Mouse (Mus musculus) bone marrow macrophage, adult 2 months (primary cell): Measurements from ENCODE around the gene Nfat5. TPM values are rescaled to one million over a fixed set of nuclear protein-coding genes. Genes with fewer than 3 reads are reported as not detected.
A peak's percentile ranks its signal among the peaks of the same experiment; 100 is the strongest.

Experiments
- H3K27ac ChIP-seq: 2 replicates; pipeline ENCODE4 v1.5.1; 2012; ENCODE audit warnings: low read depth, low read length; ENCODE audit not compliant: insufficient read depth
- H3K4me1 ChIP-seq: 2 replicates; pipeline ENCODE4 v1.6.1; 2012; ENCODE audit warnings: low read length; ENCODE audit not compliant: control insufficient read depth, insufficient read depth
- H3K4me3 ChIP-seq: 2 replicates; pipeline ENCODE4 v1.5.1; 2012; ENCODE audit warnings: mild to moderate bottlenecking, low read length, moderate library complexity; ENCODE audit not compliant: insufficient read depth
- CTCF ChIP-seq: IDR thresholded peaks from 2 replicates; pipeline ENCODE4 v1.5.1; 2012; ENCODE audit warnings: low read depth, mild to moderate bottlenecking, low read length, moderate library complexity
- POLR2A ChIP-seq: IDR thresholded peaks from 2 replicates; pipeline ENCODE4 v1.6.1; 2012; ENCODE audit warnings: mild to moderate bottlenecking, low read depth, low read length, borderline replicate concordance
- polyA plus RNA-seq: library from polyadenylated mRNA; stranded (reverse); fragments of >200 nt; gene quantifications from 2 replicates; pipeline ENCODE4 v1.2.4, GENCODE M21; 2012; ENCODE audit not compliant: missing spikeins, insufficient read depth, insufficient read length

The Nfat5 gene
- polyA plus RNA-seq, 1 experiment: 45.9 TPM

- no peak overlapping the region for H3K4me3 ChIP-seq
- TF ChIP-seq CTCF: no peak
- TF ChIP-seq POLR2A: no peak
Measured at GRCm38 (mm10) chr8:107287522-107287921, 5.7 kb upstream of the Nfat5 start.

DNA sequence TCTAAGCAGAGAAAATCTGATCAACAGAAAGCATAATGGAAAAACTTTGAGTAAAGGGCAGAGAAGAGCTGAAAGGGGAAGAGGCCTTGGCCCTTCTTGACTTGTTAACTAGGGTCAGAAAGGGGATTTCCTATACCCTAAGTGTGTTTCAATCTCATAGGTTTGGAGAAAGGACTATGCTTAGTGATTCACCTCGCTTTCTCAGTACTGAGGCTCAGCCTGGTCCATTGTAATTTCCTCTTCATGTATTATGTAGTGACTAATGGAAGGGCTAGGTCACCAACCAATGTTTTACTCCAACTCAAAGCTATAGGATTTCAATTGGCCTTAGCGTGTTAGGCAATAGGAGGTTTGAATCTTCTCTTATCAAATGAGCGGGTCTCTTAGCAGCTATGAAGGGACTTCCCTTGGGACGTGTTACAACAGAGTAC, 2.1 kb upstream of the Nfat5 start:
- TF ChIP-seq POLR2A (no peak), CTCF (no peak)
- Histone ChIP-seq H3K4me1 (peaks cover 33% of the 10 kb centered on the region), H3K4me3 (no peak overlapping the region), H3K27ac (peak overlapping the region; percentile 45)

More at GRCm38 (mm10) chr8:107287522-107287921, 5.7 kb upstream of the Nfat5 start:
- Histone ChIP-seq H3K4me1 (peaks cover 28% of the 10 kb centered on the region), H3K27ac (no peak overlapping the region)

GRCm38 (mm10) chr8:107292119-107292927, 947 bp upstream of the Nfat5 start:
- H3K4me1 ChIP-seq: peaks cover 37% of the 10 kb centered on the region
- TF ChIP-seq POLR2A (no peak), CTCF (no peak)
- peak overlapping the region; percentile 58 for H3K4me3 ChIP-seq
- H3K27ac ChIP-seq: peak overlapping the region; percentile 90

GRCm38 (mm10) chr8:107293641-107294628, 665 bp downstream of the Nfat5 start:
- H3K4me1 ChIP-seq: peaks cover 37% of the 10 kb centered on the region
- TF ChIP-seq CTCF: no peak
- no peak for TF ChIP-seq POLR2A
- peak overlapping the region; percentile 78 for H3K4me3 ChIP-seq
- peak overlapping the region; percentile 76 for H3K27ac ChIP-seq

- Histone ChIP-seq H3K4me1 (peaks cover 31% of the 10 kb centered on the region), H3K27ac (no peak overlapping the region), H3K4me3 (no peak overlapping the region)
- no peak for TF ChIP-seq POLR2A
- no peak for TF ChIP-seq CTCF
Measured at GRCm38 (mm10) chr8:107295450-107295849, 2.2 kb downstream of the Nfat5 start.

GRCm38 (mm10) chr8:107311876-107312275, 18.6 kb downstream of the Nfat5 start:
- peaks cover 11% of the 10 kb centered on the region for H3K4me1 ChIP-seq

DNA sequence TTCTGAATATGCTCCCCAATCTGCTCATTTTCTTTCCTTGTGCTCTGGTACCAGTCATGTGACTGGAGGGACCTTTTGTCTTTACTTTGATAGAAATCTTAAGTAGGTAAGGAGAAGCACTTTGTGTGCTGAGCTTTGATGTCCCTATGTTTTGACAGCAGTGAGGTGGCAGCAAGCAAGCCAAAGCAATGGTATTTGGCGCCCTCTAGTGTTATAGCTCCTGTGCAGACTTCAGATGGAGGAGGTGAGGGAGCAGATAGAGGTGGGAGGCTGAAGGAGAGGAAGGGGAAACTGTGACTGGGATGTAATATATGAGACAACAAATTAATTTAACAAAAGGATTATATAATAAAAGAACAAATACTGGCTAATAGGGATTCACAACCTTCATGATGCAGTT, 30.9 kb downstream of the Nfat5 start:
- TF ChIP-seq POLR2A (no peak), CTCF (peak; percentile 59)
- H3K27ac ChIP-seq: no peak overlapping the region
- no peak overlapping the region for H3K4me3 ChIP-seq
- no peaks in the 10 kb centered on the region for H3K4me1 ChIP-seq

More at GRCm38 (mm10) chr8:107311876-107312275, 18.6 kb downstream of the Nfat5 start:
- Histone ChIP-seq H3K4me3 (no peak overlapping the region), H3K27ac (no peak overlapping the region)
- TF ChIP-seq CTCF (no peak), POLR2A (no peak)

DNA sequence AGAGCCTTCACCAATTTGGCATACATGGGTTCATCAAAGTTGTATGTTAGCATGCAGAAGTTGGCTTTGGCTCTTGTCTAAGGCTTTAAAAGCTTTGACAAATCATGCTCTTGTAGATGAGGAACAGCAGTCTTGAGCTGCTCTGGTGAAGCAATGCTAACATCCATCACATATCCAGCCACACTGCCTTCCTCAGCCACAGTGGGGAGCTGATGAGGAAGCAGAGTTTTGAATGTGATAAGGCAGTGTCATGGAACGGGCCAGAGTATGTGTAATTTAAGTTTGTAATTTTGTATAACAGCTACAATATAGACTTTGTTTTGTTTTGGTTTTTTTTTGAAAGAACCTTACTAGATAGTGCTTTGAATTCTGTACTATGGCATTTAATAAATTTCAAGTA, 36.3 kb downstream of the Nfat5 start:
- Histone ChIP-seq H3K4me1 (no peaks in the 10 kb centered on the region), H3K27ac (no peak overlapping the region), H3K4me3 (no peak overlapping the region)
- TF ChIP-seq POLR2A (no peak), CTCF (no peak)

DNA sequence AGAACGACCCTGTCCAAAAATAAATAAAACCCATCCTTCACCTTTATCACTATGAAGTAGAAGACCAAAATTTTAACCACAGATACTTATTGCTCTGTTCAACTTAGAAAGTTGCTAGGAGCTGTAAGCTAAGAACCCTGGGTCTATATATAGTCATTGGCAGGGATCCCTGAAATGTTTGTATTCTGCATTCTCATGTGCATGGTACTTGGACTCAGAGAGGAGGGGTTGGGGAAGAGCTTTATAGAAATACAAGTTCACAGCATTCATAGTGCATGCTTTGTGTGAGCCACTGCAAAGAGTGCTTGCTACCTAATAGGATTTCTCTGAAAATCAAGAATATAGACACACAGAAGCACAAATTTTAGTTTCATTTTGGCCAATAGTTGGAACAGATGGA, 43.2 kb downstream of the Nfat5 start:
- H3K27ac ChIP-seq: no peak overlapping the region
- H3K4me1 ChIP-seq: no peaks in the 10 kb centered on the region
- H3K4me3 ChIP-seq: no peak overlapping the region
- TF ChIP-seq CTCF (no peak), POLR2A (no peak)
